Comparison of ENCODE assay signal across 22 mouse cellular contexts in the genomic region with DNA sequence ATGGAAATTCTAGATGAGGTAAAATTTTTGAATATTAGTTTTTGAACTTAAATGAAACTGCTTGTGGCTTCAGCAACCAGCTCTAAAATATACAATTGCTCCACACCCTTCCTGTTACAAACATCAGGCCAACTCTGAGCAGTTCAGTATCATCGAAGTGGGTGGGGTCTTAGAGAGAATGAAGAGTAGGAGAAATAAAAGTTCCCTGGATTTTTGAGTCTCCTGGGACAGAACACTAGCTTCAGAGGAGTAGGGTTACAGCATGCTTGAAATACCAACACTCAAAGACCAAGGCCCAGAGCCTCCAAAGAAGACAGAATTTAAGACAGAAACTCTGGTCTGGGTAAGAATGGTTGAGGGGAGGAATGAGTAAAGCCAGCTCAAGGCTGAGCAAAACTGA. TPM values are rescaled to one million over a fixed set of nuclear protein-coding genes. Genes with fewer than 3 reads are reported as not detected.
"Had no signal": no experiment of that assay in that cellular context is flagged by ENCODE, and none has a peak within 500 bp of the region (broad histone marks: within the 10 kb centered on the region; RNA-seq: fewer than 3 reads in every experiment).

No protein-coding gene starts in this region.

- H3K9me3 ChIP-seq: limb, embryonic 12.5 days; limb, embryonic 15.5 days; midbrain, embryonic 15.5 days; neural tube, embryonic 13.5 days had no signal

- H3K9ac ChIP-seq: limb, embryonic 12.5 days; limb, embryonic 15.5 days; liver, embryonic 14.5 days; liver, postnatal 0 days; lung, embryonic 14.5 days; midbrain, embryonic 15.5 days; neural tube, embryonic 13.5 days had no signal

- H3K4me3 ChIP-seq: limb, embryonic 12.5 days; limb, embryonic 15.5 days; midbrain, embryonic 15.5 days; neural tube, embryonic 13.5 days had no signal

- DNase-seq: kidney, adult 2 months; kidney, postnatal 25 days; layer of hippocampus, postnatal 36 days; left cerebral cortex, postnatal 4 days; liver, postnatal 0 days; lung, embryonic 14.5 days; lung, postnatal 10 days; lung, postnatal 4 days; retina, postnatal 1 day; right cerebral cortex, postnatal 25 days; thymus, adult 18-20 months; thymus, postnatal 36 days had no signal

- ATAC-seq: liver, postnatal 0 days; midbrain, embryonic 15.5 days had no signal

- H3K4me2 ChIP-seq: limb, embryonic 12.5 days; limb, embryonic 15.5 days; liver, embryonic 11.5 days; lung, embryonic 14.5 days; midbrain, embryonic 11.5 days; midbrain, embryonic 15.5 days; neural tube, embryonic 13.5 days had no signal

- H3K27me3 ChIP-seq: limb, embryonic 15.5 days; midbrain, embryonic 15.5 days had no signal

- H3K27ac ChIP-seq: kidney, postnatal 0 days; limb, embryonic 12.5 days; liver, embryonic 14.5 days; midbrain, embryonic 15.5 days; neural tube, embryonic 13.5 days had no signal

- H3K36me3 ChIP-seq: limb, embryonic 12.5 days; limb, embryonic 15.5 days; midbrain, embryonic 15.5 days; neural tube, embryonic 13.5 days had no signal

RNA-seq across cellular contexts. Expression of a gene that starts 4.3 kb away (rescaled TPM):
- total RNA-seq: megakaryocyte progenitor cell, adult 5-6 weeks had no signal
- polyA plus RNA-seq: kidney, embryonic 14.5 days; liver, embryonic 11.5 days; liver, postnatal 0 days; lung, embryonic 14.5 days; neural tube, embryonic 13.5 days had no signal
